Mouse (Mus musculus) cortical plate, adult 2 months (tissue): ENCODE measurements around the gene Vmn1r49. TPM values are rescaled to one million over a fixed set of nuclear protein-coding genes. Genes with fewer than 3 reads are reported as not detected.
"Not testable (repeated sequence)": the region's sequence is repeated elsewhere in the genome, so short reads cannot be mapped to it uniquely, and the experiment has no call there.

Experiments
- H3K27ac ChIP-seq: fragments of 200-500 bp; 2 replicates; pipeline ENCODE4 v1.5.1; 2012; ENCODE audit warnings: low read length, control low read depth, inconsistent platforms; ENCODE audit not compliant: insufficient read depth
- H3K4me1 ChIP-seq: fragments of 200-500 bp; 2 replicates; pipeline ENCODE4 v1.6.1; 2011; ENCODE audit warnings: low read length; ENCODE audit not compliant: control insufficient read depth, insufficient read depth
- H3K4me3 ChIP-seq: fragments of 200-500 bp; 2 replicates; pipeline ENCODE4 v1.5.1; 2011; ENCODE audit warnings: mild to moderate bottlenecking, low read length, control low read depth; ENCODE audit not compliant: insufficient read depth
- CTCF ChIP-seq: fragments of 200-500 bp; IDR thresholded peaks from 2 replicates; pipeline ENCODE4 v1.5.1; 2011; ENCODE audit warnings: mild to moderate bottlenecking, control low read depth, low read length; ENCODE audit not compliant: insufficient read depth; ENCODE audit errors: extremely low read depth
- POLR2A ChIP-seq: fragments of 200-500 bp; IDR thresholded peaks from 2 replicates; pipeline ENCODE4 v1.6.1; 2011; ENCODE audit warnings: mild to moderate bottlenecking, low read length, control low read depth; ENCODE audit not compliant: insufficient read depth; ENCODE audit errors: extremely low read depth
- polyA plus RNA-seq: library from polyadenylated mRNA; depleted of rRNA; stranded (reverse); fragments of >200 nt; gene quantifications from 2 replicates; pipeline ENCODE4 v1.2.3, GENCODE M21; 2012; rRNA removed

Vmn1r49 gene
- not detected in 2 replicates for polyA plus RNA-seq

DNA sequence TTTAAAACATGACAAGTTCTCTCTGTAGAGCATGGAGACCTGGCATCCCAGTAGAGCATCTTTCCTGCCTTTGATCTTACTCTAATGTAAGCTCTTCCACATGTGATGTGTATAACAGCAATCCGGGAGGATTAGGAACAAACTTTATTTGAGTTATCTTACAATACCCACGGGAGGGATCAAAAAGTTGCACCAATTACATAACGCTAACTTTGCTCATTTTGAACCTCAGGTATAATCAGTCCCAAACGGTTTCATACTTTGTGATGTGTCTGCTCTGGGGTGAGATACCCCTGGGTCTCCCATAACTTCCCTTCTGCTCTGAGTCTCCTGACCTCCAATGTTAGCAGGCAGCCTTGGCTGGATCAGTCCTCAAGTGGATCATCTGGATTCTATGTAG is at the start of gene Vmn1r49:
Vmn1r49 (minus strand) TSS at position 101 of the 400 bp plus-strand sequence.
- Histone ChIP-seq H3K27ac (no peak within 1 kb of the TSS), H3K4me3 (no peak within 1 kb of the TSS), H3K4me1 (no peaks in the 10 kb centered on the region)
- TF ChIP-seq POLR2A, result no peak

DNA sequence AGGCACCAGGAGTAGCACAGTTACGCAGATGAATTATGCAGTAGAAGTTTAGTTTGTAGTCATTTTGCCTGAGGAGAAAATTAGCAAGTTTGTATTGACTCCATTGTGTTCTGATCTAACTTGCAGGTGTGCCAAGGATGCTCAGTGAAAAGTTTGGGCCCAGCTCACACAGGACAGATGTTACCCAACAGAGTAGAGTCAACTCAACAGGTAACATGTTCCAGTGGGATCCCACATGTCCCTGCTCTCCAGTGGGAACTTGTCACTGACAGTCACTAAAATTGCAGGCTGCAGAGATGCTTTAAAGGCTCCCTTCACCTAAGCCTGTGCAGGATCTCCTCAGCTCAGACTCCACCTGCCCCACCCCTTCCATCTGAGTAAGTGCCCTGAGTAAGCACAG is 44.0 kb upstream of the Vmn1r49 start, which contains the start of gene Vmn1r51:
Vmn1r51 (plus strand) TSS at position 301 of the 400 bp plus-strand sequence.
- H3K4me3 ChIP-seq, H3K4me1 ChIP-seq, H3K27ac ChIP-seq: not testable (repeated sequence)

DNA sequence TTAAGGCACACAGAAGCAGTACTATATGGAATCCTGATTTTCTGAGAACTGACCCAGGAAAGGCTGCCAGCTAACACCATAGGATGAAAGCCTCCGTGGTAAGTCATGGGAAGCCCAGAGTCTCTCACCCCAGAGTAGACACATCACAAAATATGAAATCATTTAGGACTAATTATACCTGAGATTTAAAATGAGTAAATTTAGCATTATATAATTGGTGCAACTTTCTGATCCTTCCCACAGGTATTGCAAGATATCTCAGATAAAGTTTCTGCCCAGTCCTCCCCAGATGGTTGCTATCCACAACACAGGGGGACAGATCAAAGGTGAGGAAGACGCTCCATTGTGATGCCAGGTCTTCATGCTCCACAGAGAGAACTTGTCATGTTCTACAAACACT is 22.8 kb upstream of the Vmn1r49 start, which contains the start of gene Vmn1r50:
Vmn1r50 (plus strand) TSS at position 301 of the 400 bp plus-strand sequence.
- Histone ChIP-seq H3K27ac (no peak within 1 kb of the TSS), H3K4me3 (no peak within 1 kb of the TSS), H3K4me1 (no peaks in the 10 kb centered on the region)
- TF ChIP-seq CTCF (no peak), POLR2A (no peak)

DNA sequence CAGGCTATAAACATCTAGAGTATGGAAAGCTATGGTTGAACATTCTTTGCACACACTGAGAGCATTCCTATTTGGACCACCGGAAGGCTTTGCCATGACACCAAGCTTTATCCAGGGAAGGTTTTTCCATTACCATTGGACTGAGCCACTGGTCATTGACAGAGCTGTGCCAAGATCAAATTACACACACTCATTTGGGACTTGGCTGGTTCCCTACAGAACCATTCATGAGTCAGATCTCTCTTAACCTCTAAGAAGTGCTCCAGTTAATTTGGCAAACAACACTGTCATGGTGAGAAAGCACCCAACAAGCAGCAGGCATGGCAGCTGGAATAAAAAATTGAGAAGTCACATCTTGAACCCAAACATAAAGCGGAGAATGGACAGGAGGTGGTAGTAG is 22.3 kb upstream of the Vmn1r49 start:
- TF ChIP-seq POLR2A, result no peak
- TF ChIP-seq CTCF, result no peak
- Histone ChIP-seq H3K27ac (no peak overlapping the region), H3K4me3 (no peak overlapping the region), H3K4me1 (no peaks in the 10 kb centered on the region)

DNA sequence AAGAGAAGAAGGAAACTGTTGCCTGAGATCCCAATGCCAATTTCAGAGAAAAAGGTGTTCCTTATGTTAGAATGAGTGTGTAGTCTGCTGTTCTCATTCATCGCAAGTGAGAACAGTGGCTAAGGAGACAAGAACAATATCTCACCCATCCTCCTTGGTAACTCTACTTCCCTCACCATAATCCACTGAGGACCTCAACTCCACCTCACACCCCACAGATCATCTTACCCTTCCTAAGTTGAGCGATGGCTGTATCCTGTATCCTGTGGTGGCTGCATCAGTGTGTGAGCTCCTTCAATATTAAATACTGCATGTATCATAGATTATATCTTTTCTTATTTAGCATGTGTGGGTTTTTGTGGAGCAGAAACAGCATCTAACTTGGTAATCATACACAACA is 41.6 kb downstream of the Vmn1r49 start, which contains the start of gene Vmn1r48:
Vmn1r48 (minus strand) TSS at position 101 of the 400 bp plus-strand sequence.
- H3K4me3 ChIP-seq, H3K27ac ChIP-seq: not testable (repeated sequence)

More for the DNA sequence above, 41.6 kb downstream of the Vmn1r49 start, which contains the start of gene Vmn1r48:
- H3K4me1 ChIP-seq, result not testable (repeated sequence)

Other genes starting within 250 kb of the Vmn1r49 start
- gene Vmn1r42, start 202.1 kb downstream of the Vmn1r49 start, polyA plus RNA-seq, result not detected in 2 replicates
- not detected in 2 replicates for gene Vmn1r43, start 202.1 kb downstream of the Vmn1r49 start, polyA plus RNA-seq
- not detected in 2 replicates for gene Vmn1r44, start 194.8 kb downstream of the Vmn1r49 start, polyA plus RNA-seq
- not detected in 2 replicates for gene Vmn1r45, start 137.9 kb downstream of the Vmn1r49 start, polyA plus RNA-seq
- gene Vmn1r46, start 109.2 kb downstream of the Vmn1r49 start, polyA plus RNA-seq, result not detected in 2 replicates
- not detected in 2 replicates for gene Vmn1r47, start 62.4 kb downstream of the Vmn1r49 start, polyA plus RNA-seq
- gene Vmn1r48, start 41.7 kb downstream of the Vmn1r49 start, polyA plus RNA-seq, result not detected in 2 replicates
- not detected in 2 replicates for gene Vmn1r50, start 22.9 kb upstream of the Vmn1r49 start, polyA plus RNA-seq
- gene Vmn1r51, start 44.1 kb upstream of the Vmn1r49 start, polyA plus RNA-seq, result not detected in 2 replicates
- gene Vmn1r52, start 96.3 kb upstream of the Vmn1r49 start, polyA plus RNA-seq, result not detected in 2 replicates
- gene V1ra8, start 124.3 kb upstream of the Vmn1r49 start, polyA plus RNA-seq, result not detected in 2 replicates
- not detected in 2 replicates for gene Vmn1r53, start 145.9 kb upstream of the Vmn1r49 start, polyA plus RNA-seq
- not detected in 2 replicates for gene Vmn1r54, start 167.8 kb upstream of the Vmn1r49 start, polyA plus RNA-seq
- gene BC048671, start 222.7 kb upstream of the Vmn1r49 start, polyA plus RNA-seq, result not detected in 2 replicates
- 0.06 and 0.17 TPM in 2 replicates for gene Chst13, start 246.7 kb upstream of the Vmn1r49 start, polyA plus RNA-seq